Mouse (Mus musculus) liver, adult 2 months (tissue): ENCODE data around the gene Unc13d. TPM values are rescaled to one million over a fixed set of nuclear protein-coding genes. Genes with fewer than 3 reads are reported as not detected.
A peak's percentile ranks its signal among the peaks of the same experiment; 100 is the strongest.
"Not testable (repeated sequence)": the region's sequence is repeated elsewhere in the genome, so short reads cannot be mapped to it uniquely, and the experiment has no call there.

Experiments
- DNase-seq: peaks from one replicate; pipeline ENCODE4 v3.0.0-alpha.2; 2011; ENCODE audit warnings: low read depth, low spot score; ENCODE audit errors: extremely low read depth
- H3K27ac ChIP-seq: fragments of 200-500 bp; replicated peaks from 2 replicates; pipeline ENCODE4 v1.5.1; 2012; ENCODE audit warnings: low read depth, mild to moderate bottlenecking, control low read depth, inconsistent platforms, low read length; ENCODE audit not compliant: insufficient read depth
- H3K27me3 ChIP-seq: fragments of 200-500 bp; 2 replicates; pipeline ENCODE4 v1.6.1; 2012; ENCODE audit warnings: mild to moderate bottlenecking, moderate library complexity, low read length, inconsistent platforms; ENCODE audit not compliant: control insufficient read depth, insufficient read depth
- H3K36me3 ChIP-seq: fragments of 200-500 bp; 2 replicates; pipeline ENCODE4 v1.6.1; 2012; ENCODE audit warnings: low read length, inconsistent platforms; ENCODE audit not compliant: control insufficient read depth, insufficient read depth
- H3K4me1 ChIP-seq: fragments of 200-500 bp; 2 replicates; pipeline ENCODE4 v1.6.1; 2011; ENCODE audit warnings: low read length; ENCODE audit not compliant: control insufficient read depth, insufficient read depth
- H3K4me3 ChIP-seq: fragments of 200-500 bp; 2 replicates; pipeline ENCODE4 v1.5.1; 2011; ENCODE audit warnings: low read depth, mild to moderate bottlenecking, control low read depth, low read length, moderate library complexity; ENCODE audit not compliant: insufficient read depth
- H3K79me2 ChIP-seq: fragments of 200-500 bp; 2 replicates; pipeline ENCODE4 v1.6.1; 2012; ENCODE audit warnings: inconsistent platforms, mild to moderate bottlenecking, low read length, moderate library complexity; ENCODE audit not compliant: control insufficient read depth, insufficient read depth
- H3K9ac ChIP-seq: fragments of 200-500 bp; 2 replicates; pipeline ENCODE4 v1.6.1; 2012; ENCODE audit warnings: low read depth, mild to moderate bottlenecking, control low read depth, inconsistent platforms, low read length
- CTCF ChIP-seq: fragments of 200-500 bp; IDR thresholded peaks from 2 replicates; pipeline ENCODE4 v1.5.1; 2011; ENCODE audit warnings: low read depth, low read length, control low read depth
- POLR2A ChIP-seq: fragments of 200-500 bp; IDR thresholded peaks from 2 replicates; pipeline ENCODE4 v1.6.1; 2011; ENCODE audit warnings: low read length, control low read depth; ENCODE audit not compliant: insufficient read depth; ENCODE audit errors: extremely low read depth
- WGBS: fragments of 180-500 bp; shearing (Covaris S2); methylation state at CpG from one replicate; pipeline ENCODE4 v1.1.7; 2018; 5-methylcytosine and 5-hydroxymethylcytosine counted together
- polyA plus RNA-seq: library from polyadenylated mRNA; depleted of rRNA; stranded (reverse); fragments of >200 nt; gene quantifications from 2 replicates; pipeline ENCODE4 v1.2.3, GENCODE M21; 2012; rRNA removed
- total RNA-seq: library from RNA; depleted of rRNA; stranded (reverse); fragments of >200 nt; gene quantifications from 2 replicates; pipeline ENCODE4 v1.2.3, GENCODE M21; 2014; rRNA removed

Gene Unc13d
- total RNA-seq (0.37 and 0.87 TPM in 2 replicates), polyA plus RNA-seq (0.54 and 1.4 TPM in 2 replicates)

DNA sequence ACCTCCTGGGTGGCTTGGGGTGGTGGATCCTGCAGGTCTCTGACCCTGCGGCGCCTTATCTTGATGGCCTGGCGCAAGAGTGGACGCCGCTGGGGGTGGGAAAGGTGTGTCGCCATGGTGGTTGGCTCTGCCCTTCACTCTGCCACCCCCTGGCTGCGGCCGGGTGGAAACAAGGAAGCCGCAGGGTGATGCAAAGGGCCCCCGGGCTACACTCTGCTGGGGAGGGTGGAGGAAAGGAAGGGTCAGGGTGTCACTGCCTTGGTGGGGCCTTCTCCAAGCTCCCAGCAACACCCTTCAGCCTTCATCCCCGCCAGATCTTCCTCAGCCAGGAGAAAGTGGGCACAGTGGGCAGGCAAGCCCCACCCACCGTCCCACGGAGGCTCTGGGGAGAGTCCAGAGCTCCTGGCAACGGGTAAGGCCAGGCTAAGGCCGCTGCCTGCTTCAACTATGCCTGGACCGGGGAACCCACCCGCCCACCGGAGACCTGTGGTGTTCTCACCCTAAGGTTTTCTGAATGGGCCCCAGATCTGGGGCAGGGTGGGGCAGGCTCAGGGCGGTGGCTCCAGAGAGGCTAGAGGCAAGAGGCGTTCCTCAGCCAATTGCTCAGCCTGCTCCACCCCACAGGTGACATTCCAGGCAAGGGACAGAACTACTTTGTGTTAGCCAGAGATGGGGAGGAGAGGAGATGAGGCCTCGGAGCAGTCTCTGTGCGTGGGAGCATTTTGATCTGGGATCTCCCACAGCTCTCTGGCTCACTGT lies at the start of gene Unc13d:
Gene Unc13d (minus strand): TSS at position 516 of the 759 bp plus-strand sequence.
- Histone ChIP-seq H3K27ac (peak within 1 kb of the TSS; percentile 40; the same call in 1 of the 2 replicates), H3K79me2 (no peaks in the 10 kb centered on the region), H3K4me1 (no peaks in the 10 kb centered on the region), H3K27me3 (no peaks in the 10 kb centered on the region), H3K36me3 (peaks cover 16% of the 10 kb centered on the region), H3K4me3 (peak within 1 kb of the TSS; percentile 56), H3K9ac (peak within 1 kb of the TSS; percentile 69)
- no peak for DNase-seq
- 54% methylated on average over 22 of the region's 22 CpGs for WGBS
- peak; percentile 47; the same call in 1 of the 2 replicates for TF ChIP-seq CTCF
- no peak for TF ChIP-seq POLR2A

GRCm38 (mm10) chr11:116126261-116126660 lies 48.5 kb upstream of the Unc13d start:
- peaks cover 8% of the 10 kb centered on the region; the same call in 1 of the 2 replicates for H3K79me2 ChIP-seq
- H3K27ac ChIP-seq = no peak overlapping the region; the same call in 1 of the 2 replicates
- TF ChIP-seq POLR2A (no peak), CTCF (no peak)
- peaks cover 21% of the 10 kb centered on the region for H3K36me3 ChIP-seq
- no peaks in the 10 kb centered on the region for H3K27me3 ChIP-seq
- peaks cover 33% of the 10 kb centered on the region for H3K4me1 ChIP-seq
- no peak overlapping the region for H3K4me3 ChIP-seq
- WGBS = 57% methylated on average over 15 of the region's 15 CpGs
- no peak overlapping the region for H3K9ac ChIP-seq
- DNase-seq = peak; percentile 65

GRCm38 (mm10) chr11:116121731-116122245 lies 44.0 kb upstream of the Unc13d start:
- not testable (repeated sequence) for H3K4me1 ChIP-seq, H3K4me3 ChIP-seq, H3K9ac ChIP-seq, DNase-seq, H3K79me2 ChIP-seq, H3K27me3 ChIP-seq, H3K27ac ChIP-seq
- peaks cover 21% of the 10 kb centered on the region for H3K36me3 ChIP-seq
- 90% methylated on average over 8 of the region's 8 CpGs for WGBS

DNA sequence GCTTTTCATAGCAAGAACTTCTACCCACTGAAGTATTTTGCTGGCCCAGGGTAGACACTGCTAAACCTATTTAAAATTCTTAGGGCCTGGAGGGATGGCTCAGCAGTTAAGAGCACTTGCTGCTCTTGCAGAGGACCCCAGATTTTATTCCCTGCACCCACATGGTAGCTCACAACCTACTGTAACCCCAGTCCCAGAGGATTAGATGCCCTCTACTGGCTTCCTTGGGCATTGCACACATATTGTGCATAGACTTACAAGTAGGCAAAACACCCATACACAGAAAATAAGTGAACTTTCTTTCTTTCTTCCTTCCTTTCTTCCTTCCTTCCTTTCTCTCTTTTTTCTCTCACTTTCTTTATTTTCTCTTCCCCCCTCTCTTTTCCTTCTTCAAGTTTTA lies 40.1 kb upstream of the Unc13d start:
- Histone ChIP-seq H3K27me3 (no peaks in the 10 kb centered on the region), H3K9ac (no peak overlapping the region), H3K4me3 (no peak overlapping the region), H3K27ac (no peak overlapping the region), H3K79me2 (no peaks in the 10 kb centered on the region), H3K4me1 (no peaks in the 10 kb centered on the region), H3K36me3 (peaks cover 5% of the 10 kb centered on the region; the same call in 1 of the 2 replicates)
- TF ChIP-seq POLR2A (no peak), CTCF (no peak)
- no peak for DNase-seq

DNA sequence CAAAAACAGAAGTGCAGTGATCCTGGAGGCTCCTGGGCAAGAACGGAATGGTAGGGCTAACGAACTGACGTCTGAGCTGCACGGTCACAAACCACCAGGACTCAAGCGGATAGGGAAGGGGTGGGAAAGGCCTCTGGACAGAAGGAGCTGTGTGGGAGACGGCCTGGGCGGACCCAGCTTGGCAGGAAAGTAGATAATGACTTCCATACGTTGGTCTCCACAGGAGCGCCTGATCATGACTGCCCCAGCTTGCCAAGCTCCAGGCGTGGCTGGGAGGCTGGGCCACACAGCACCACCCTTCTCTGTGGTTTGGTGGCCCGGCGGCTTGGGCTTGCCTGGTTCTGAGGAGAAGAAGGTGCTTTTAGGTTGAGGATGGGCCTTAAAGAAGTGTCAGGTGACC lies 39.5 kb upstream of the Unc13d start:
- no peak overlapping the region for H3K27ac ChIP-seq
- no peak for TF ChIP-seq CTCF
- no peak for TF ChIP-seq POLR2A
- 88% methylated on average over 12 of the region's 12 CpGs for WGBS
- no peaks in the 10 kb centered on the region for H3K27me3 ChIP-seq
- no peak overlapping the region for H3K9ac ChIP-seq
- no peaks in the 10 kb centered on the region for H3K4me1 ChIP-seq
- no peaks in the 10 kb centered on the region for H3K36me3 ChIP-seq
- H3K79me2 ChIP-seq = no peaks in the 10 kb centered on the region
- no peak overlapping the region for H3K4me3 ChIP-seq
- no peak for DNase-seq
